Mouse (Mus musculus) embryonic fibroblast, embryonic 13.5 days (primary cell): ENCODE results near the gene Ppm1h. TPM values are rescaled to one million over a fixed set of nuclear protein-coding genes. Genes with fewer than 3 reads are reported as not detected.

ENCODE experiments used
- H3K27ac ChIP-seq: 2 replicates; pipeline ENCODE4 v1.5.1; 2012; ENCODE audit warnings: low read length, control low read depth, inconsistent platforms; ENCODE audit not compliant: insufficient read depth
- H3K4me1 ChIP-seq: 2 replicates; pipeline ENCODE4 v1.6.1; 2011; ENCODE audit warnings: low read length; ENCODE audit not compliant: control insufficient read depth, insufficient read depth
- H3K4me3 ChIP-seq: 2 replicates; pipeline ENCODE4 v1.5.1; 2011; ENCODE audit warnings: mild to moderate bottlenecking, control low read depth, low read length; ENCODE audit not compliant: insufficient read depth
- CTCF ChIP-seq: IDR thresholded peaks from 2 replicates; pipeline ENCODE4 v1.5.1; 2011; ENCODE audit warnings: mild to moderate bottlenecking, control low read depth, low read length, moderate library complexity, borderline replicate concordance; ENCODE audit not compliant: insufficient read depth
- POLR2A ChIP-seq: IDR thresholded peaks from 2 replicates; pipeline ENCODE4 v1.6.1; 2011; ENCODE audit warnings: low read depth, mild to moderate bottlenecking, control low read depth, low read length, moderate library complexity
- polyA plus RNA-seq: library from polyadenylated mRNA; stranded (reverse); fragments of >200 nt; gene quantifications from 2 replicates; pipeline ENCODE4 v1.2.4, GENCODE M21; 2011; ENCODE audit warnings: low read depth; ENCODE audit not compliant: missing spikeins, insufficient read length

Ppm1h gene
- polyA plus RNA-seq, 1 experiment, result 4.5 TPM

GRCm38 (mm10) chr10:122760469-122761307, 82.1 kb downstream of the Ppm1h start:
- Histone ChIP-seq H3K4me3 (no peak overlapping the region), H3K27ac (no peak overlapping the region), H3K4me1 (no peaks in the 10 kb centered on the region)
- TF ChIP-seq POLR2A, result no peak
- no peak for TF ChIP-seq CTCF

- no peak for TF ChIP-seq POLR2A
- TF ChIP-seq CTCF, result no peak
- Histone ChIP-seq H3K4me3 (no peak overlapping the region), H3K27ac (no peak overlapping the region), H3K4me1 (no peaks in the 10 kb centered on the region)
These were observed 84.4 kb downstream of the Ppm1h start for GRCm38 (mm10) chr10:122762772-122763511.

- Histone ChIP-seq H3K27ac (no peak overlapping the region), H3K4me3 (no peak overlapping the region), H3K4me1 (no peaks in the 10 kb centered on the region)
- TF ChIP-seq CTCF, result no peak
- TF ChIP-seq POLR2A, result no peak
These were observed 85.0 kb downstream of the Ppm1h start for GRCm38 (mm10) chr10:122763596-122763995.

GRCm38 (mm10) chr10:122764653-122765052, 86.1 kb downstream of the Ppm1h start:
- TF ChIP-seq CTCF, result no peak
- no peak for TF ChIP-seq POLR2A
- Histone ChIP-seq H3K4me1 (no peaks in the 10 kb centered on the region), H3K4me3 (no peak overlapping the region), H3K27ac (no peak overlapping the region)

- TF ChIP-seq POLR2A (no peak), CTCF (no peak)
- H3K4me3 ChIP-seq, result no peak overlapping the region
- no peak overlapping the region for H3K27ac ChIP-seq
- no peaks in the 10 kb centered on the region for H3K4me1 ChIP-seq
These were observed 87.0 kb downstream of the Ppm1h start for GRCm38 (mm10) chr10:122765521-122765920.

GRCm38 (mm10) chr10:122765992-122766391, 87.4 kb downstream of the Ppm1h start:
- H3K4me1 ChIP-seq, result no peaks in the 10 kb centered on the region
- TF ChIP-seq POLR2A (no peak), CTCF (no peak)

GRCm38 (mm10) chr10:122768204-122768892, 89.8 kb downstream of the Ppm1h start:
- no peaks in the 10 kb centered on the region for H3K4me1 ChIP-seq
- H3K27ac ChIP-seq, result no peak overlapping the region
- TF ChIP-seq CTCF (no peak), POLR2A (no peak)
- no peak overlapping the region for H3K4me3 ChIP-seq

More at GRCm38 (mm10) chr10:122765992-122766391, 87.4 kb downstream of the Ppm1h start:
- Histone ChIP-seq H3K4me3 (no peak overlapping the region), H3K27ac (no peak overlapping the region)

GRCm38 (mm10) chr10:122768893-122769341, 90.4 kb downstream of the Ppm1h start:
- no peaks in the 10 kb centered on the region for H3K4me1 ChIP-seq

GRCm38 (mm10) chr10:122770337-122770736, 91.8 kb downstream of the Ppm1h start:
- H3K4me3 ChIP-seq, result no peak overlapping the region

More at GRCm38 (mm10) chr10:122768893-122769341, 90.4 kb downstream of the Ppm1h start:
- TF ChIP-seq CTCF, result no peak
- TF ChIP-seq POLR2A, result no peak
- Histone ChIP-seq H3K4me3 (no peak overlapping the region), H3K27ac (no peak overlapping the region)

More at GRCm38 (mm10) chr10:122770337-122770736, 91.8 kb downstream of the Ppm1h start:
- TF ChIP-seq POLR2A, result no peak
- no peak for TF ChIP-seq CTCF
- Histone ChIP-seq H3K4me1 (no peaks in the 10 kb centered on the region), H3K27ac (no peak overlapping the region)
